Mouse (Mus musculus) hindbrain, embryonic 16.5 days (tissue): ENCODE data around the gene Pde4a. TPM values are rescaled to one million over a fixed set of nuclear protein-coding genes. Genes with fewer than 3 reads are reported as not detected.
A peak's percentile ranks its signal among the peaks of the same experiment; 100 is the strongest.

ENCODE experiments used
- ATAC-seq: fragments of 200-750 bp; cut with Nextera tagmentation; 2 replicates; pipeline ENCODE4 v1.8.0; 2017; ENCODE audit warnings: moderate TSS enrichment, moderate library complexity
- H3K27ac ChIP-seq: fragments of 300-500 bp; sonication (generic); 2 replicates; pipeline ENCODE4 v1.5.1; 2014; ENCODE audit warnings: low read depth, mild to moderate bottlenecking, control low read depth, low read length, moderate library complexity
- H3K27me3 ChIP-seq: fragments of 300-500 bp; sonication (generic); replicated peaks from 2 replicates; pipeline ENCODE4 v1.6.1; 2014; ENCODE audit warnings: low read length; ENCODE audit not compliant: control insufficient read depth, insufficient read depth
- H3K36me3 ChIP-seq: fragments of 300-500 bp; sonication (generic); 2 replicates; pipeline ENCODE4 v1.6.1; 2014; ENCODE audit warnings: mild to moderate bottlenecking, low read length, moderate library complexity, mixed read lengths; ENCODE audit not compliant: control insufficient read depth, insufficient read depth
- H3K4me1 ChIP-seq: fragments of 300-500 bp; sonication (generic); 2 replicates; pipeline ENCODE4 v1.6.1; 2014; ENCODE audit warnings: low read depth, low read length; ENCODE audit not compliant: control insufficient read depth, insufficient read depth
- H3K4me2 ChIP-seq: fragments of 300-500 bp; sonication (generic); 2 replicates; pipeline ENCODE4 v1.6.1; 2014; ENCODE audit warnings: mild to moderate bottlenecking, low read length, control low read depth, moderate library complexity
- H3K4me3 ChIP-seq: fragments of 300-500 bp; sonication (generic); 2 replicates; pipeline ENCODE4 v1.5.1; 2014; ENCODE audit warnings: mild to moderate bottlenecking, low read length, control low read depth, moderate library complexity
- H3K9ac ChIP-seq: fragments of 300-500 bp; sonication (generic); 2 replicates; pipeline ENCODE4 v1.6.1; 2014; ENCODE audit warnings: low read depth, mild to moderate bottlenecking, control low read depth, low read length, moderate library complexity
- H3K9me3 ChIP-seq: fragments of 300-500 bp; sonication (generic); 2 replicates; pipeline ENCODE4 v1.6.1; 2014; ENCODE audit warnings: mild to moderate bottlenecking, low read length, moderate library complexity; ENCODE audit not compliant: control insufficient read depth
- WGBS: fragments of 180-500 bp; shearing (Covaris S2); extraction: QIAGEN DNeasy Blood & Tissue Kit; methylation state at CpG from one replicate; pipeline ENCODE4 v1.1.7; 2014; 5-methylcytosine and 5-hydroxymethylcytosine counted together
- polyA plus RNA-seq: library from polyadenylated mRNA; unstranded; fragments of >200 nt; fragmentation: Nextera tagmentation; extraction: Ambion mirVana; gene quantifications from 2 replicates; pipeline ENCODE4 v1.2.1, GENCODE M21; 2015

Gene Pde4a
- polyA plus RNA-seq, 1 experiment from 2014 or later: 50.5 TPM

DNA sequence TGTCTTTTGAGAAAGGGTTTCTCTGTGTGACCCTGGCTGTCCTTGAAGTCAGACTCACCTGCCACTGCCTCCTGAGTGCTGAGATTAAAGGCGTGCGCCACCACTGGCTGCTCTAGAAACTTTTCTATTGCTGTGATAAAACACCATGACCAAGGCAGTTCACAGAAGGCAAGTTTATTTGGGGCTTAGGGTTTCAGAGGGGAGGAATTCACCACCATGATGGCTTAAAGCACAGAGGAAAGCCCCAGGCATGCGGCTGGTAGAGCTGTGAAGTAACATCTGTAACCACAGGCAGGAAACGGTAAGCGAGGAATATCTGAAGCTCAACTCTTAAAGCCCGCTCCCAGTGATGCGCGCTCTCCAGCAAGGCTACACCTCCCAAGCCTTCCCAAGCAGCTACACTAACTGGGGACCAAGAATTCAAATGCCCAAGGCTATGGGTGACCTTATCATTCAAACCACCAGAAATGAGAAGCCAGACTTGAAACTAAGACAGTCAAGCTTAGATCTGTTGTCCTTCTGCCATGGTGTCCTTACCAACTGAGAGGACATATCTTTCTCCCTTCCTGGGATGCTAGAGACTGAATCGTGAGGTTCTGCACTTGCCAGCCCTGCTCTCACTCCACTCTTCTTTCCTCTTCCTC lies 32.3 kb upstream of the Pde4a start:
- Histone ChIP-seq H3K27me3 (no peaks in the 10 kb centered on the region), H3K27ac (no peak overlapping the region), H3K4me1 (peaks cover 8% of the 10 kb centered on the region), H3K9me3 (no peaks in the 10 kb centered on the region), H3K4me3 (no peak overlapping the region), H3K36me3 (peaks cover 2% of the 10 kb centered on the region; the same call in 1 of the 2 replicates), H3K4me2 (no peak overlapping the region), H3K9ac (no peak overlapping the region)
- 92% methylated on average over 9 of the region's 9 CpGs for WGBS
- no peak for ATAC-seq

GRCm38 (mm10) chr9:21134595-21135328 lies 30.8 kb upstream of the Pde4a start:
- 73% methylated on average over 9 of the region's 9 CpGs for WGBS

DNA sequence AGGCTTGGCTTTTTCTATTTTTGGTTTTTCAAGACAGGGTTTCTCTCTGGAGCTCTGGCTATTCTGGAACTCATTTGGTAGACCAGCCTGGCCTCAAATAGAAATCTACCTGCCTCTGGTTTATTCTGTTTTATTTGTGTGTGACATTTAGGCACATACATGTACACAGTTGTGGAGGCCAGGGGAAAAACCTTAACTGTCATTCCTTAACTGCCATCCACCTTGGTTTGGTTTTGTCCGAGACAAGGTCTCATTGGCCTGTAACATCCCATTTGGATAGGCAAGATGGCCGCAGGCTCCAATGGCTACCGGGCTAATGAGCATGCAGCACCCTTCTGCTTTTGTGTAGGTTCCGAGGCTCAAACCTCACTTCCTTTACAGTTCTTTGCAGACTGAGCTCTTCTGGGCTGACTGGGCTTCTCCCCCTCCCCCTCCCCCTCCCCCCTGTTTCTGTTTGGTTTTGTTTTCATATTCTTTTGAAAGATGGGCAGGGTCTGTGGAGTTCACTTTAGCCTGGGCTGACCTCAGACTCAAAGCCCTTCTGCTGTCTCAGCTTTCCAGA lies 30.1 kb upstream of the Pde4a start:
- 71% methylated on average over 4 of the region's 4 CpGs for WGBS
- Histone ChIP-seq H3K4me3 (no peak overlapping the region), H3K4me1 (peaks cover 5% of the 10 kb centered on the region), H3K9me3 (no peaks in the 10 kb centered on the region), H3K27ac (no peak overlapping the region), H3K27me3 (no peaks in the 10 kb centered on the region), H3K36me3 (peaks cover 18% of the 10 kb centered on the region), H3K9ac (no peak overlapping the region), H3K4me2 (no peak overlapping the region)
- ATAC-seq: no peak

More at GRCm38 (mm10) chr9:21134595-21135328, 30.8 kb upstream of the Pde4a start:
- peaks cover 8% of the 10 kb centered on the region for H3K4me1 ChIP-seq
- no peaks in the 10 kb centered on the region for H3K9me3 ChIP-seq
- H3K27ac ChIP-seq: no peak overlapping the region
- no peak overlapping the region for H3K4me3 ChIP-seq
- no peak overlapping the region for H3K4me2 ChIP-seq
- no peak overlapping the region for H3K9ac ChIP-seq
- H3K27me3 ChIP-seq: no peaks in the 10 kb centered on the region
- ATAC-seq: no peak
- peaks cover 12% of the 10 kb centered on the region for H3K36me3 ChIP-seq

GRCm38 (mm10) chr9:21135941-21136381 lies 29.6 kb upstream of the Pde4a start:
- Histone ChIP-seq H3K4me3 (no peak overlapping the region), H3K27ac (no peak overlapping the region), H3K9me3 (no peaks in the 10 kb centered on the region), H3K36me3 (peaks cover 24% of the 10 kb centered on the region), H3K4me1 (peaks cover 2% of the 10 kb centered on the region; the same call in 1 of the 2 replicates), H3K4me2 (no peak overlapping the region), H3K27me3 (no peaks in the 10 kb centered on the region), H3K9ac (no peak overlapping the region)
- ATAC-seq: no peak
- 71% methylated on average over 1 of the region's 1 CpGs for WGBS

GRCm38 (mm10) chr9:21136401-21136800 lies 29.1 kb upstream of the Pde4a start:
- Histone ChIP-seq H3K9me3 (no peaks in the 10 kb centered on the region), H3K4me1 (peaks cover 2% of the 10 kb centered on the region; the same call in 1 of the 2 replicates), H3K36me3 (peaks cover 28% of the 10 kb centered on the region), H3K27me3 (no peaks in the 10 kb centered on the region), H3K9ac (no peak overlapping the region), H3K27ac (no peak overlapping the region), H3K4me2 (no peak overlapping the region), H3K4me3 (no peak overlapping the region)
- 82% methylated on average over 6 of the region's 6 CpGs for WGBS
- no peak for ATAC-seq

- Histone ChIP-seq H3K9ac (no peak overlapping the region), H3K27ac (no peak overlapping the region), H3K27me3 (no peaks in the 10 kb centered on the region), H3K4me3 (no peak overlapping the region), H3K4me2 (no peak overlapping the region), H3K36me3 (peaks cover 32% of the 10 kb centered on the region), H3K9me3 (no peaks in the 10 kb centered on the region), H3K4me1 (no peaks in the 10 kb centered on the region)
- ATAC-seq: peak; percentile 9; the same call in 1 of the 2 replicates
- 54% methylated on average over 3 of the region's 3 CpGs for WGBS
Observed at GRCm38 (mm10) chr9:21137229-21137628, 28.3 kb upstream of the Pde4a start.

DNA sequence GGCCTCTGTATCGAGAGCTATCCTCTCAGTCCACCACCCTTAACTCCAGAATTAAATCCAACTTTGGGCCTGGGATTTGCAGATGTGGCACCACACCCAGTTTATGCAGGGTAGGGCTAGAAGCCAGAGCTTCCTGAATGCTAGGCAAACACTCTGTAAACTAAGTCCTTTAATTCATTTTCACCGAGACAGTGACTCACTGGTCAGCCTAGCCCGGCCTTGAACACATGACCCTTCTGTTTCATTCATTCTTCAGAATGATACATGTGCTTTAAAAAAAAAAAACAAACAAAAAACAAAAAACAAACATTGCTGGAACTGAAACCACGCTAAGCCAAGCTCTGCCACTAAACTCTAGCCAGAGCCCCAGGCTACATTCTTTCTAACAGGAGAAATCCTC lies 27.1 kb upstream of the Pde4a start:
- Histone ChIP-seq H3K4me1 (no peaks in the 10 kb centered on the region), H3K27me3 (no peaks in the 10 kb centered on the region), H3K4me3 (no peak overlapping the region), H3K9ac (no peak overlapping the region), H3K27ac (no peak overlapping the region), H3K9me3 (no peaks in the 10 kb centered on the region), H3K4me2 (no peak overlapping the region), H3K36me3 (peaks cover 37% of the 10 kb centered on the region)
- ATAC-seq: no peak
- WGBS: 83% methylated on average over 4 of the region's 4 CpGs

- no peak overlapping the region for H3K4me2 ChIP-seq
- ATAC-seq: no peak
- peaks cover 42% of the 10 kb centered on the region for H3K36me3 ChIP-seq
- H3K4me3 ChIP-seq: no peak overlapping the region
- H3K9me3 ChIP-seq: no peaks in the 10 kb centered on the region
- H3K27me3 ChIP-seq: no peaks in the 10 kb centered on the region
- no peak overlapping the region for H3K27ac ChIP-seq
- peaks cover 7% of the 10 kb centered on the region for H3K4me1 ChIP-seq
- H3K9ac ChIP-seq: no peak overlapping the region
- 93% methylated on average over 14 of the region's 14 CpGs for WGBS
Observed at GRCm38 (mm10) chr9:21141922-21142321, 23.6 kb upstream of the Pde4a start.

GRCm38 (mm10) chr9:21144361-21144760 lies 21.2 kb upstream of the Pde4a start:
- Histone ChIP-seq H3K4me2 (no peak overlapping the region), H3K27me3 (no peaks in the 10 kb centered on the region), H3K9me3 (no peaks in the 10 kb centered on the region), H3K27ac (no peak overlapping the region), H3K9ac (no peak overlapping the region), H3K4me1 (peaks cover 30% of the 10 kb centered on the region), H3K36me3 (peaks cover 34% of the 10 kb centered on the region), H3K4me3 (no peak overlapping the region)
- no peak for ATAC-seq
- 94% methylated on average over 3 of the region's 3 CpGs for WGBS
